Mouse (Mus musculus): ENCODE measurements around the gene Gpbp1l1.

The Gpbp1l1 gene

DNA sequence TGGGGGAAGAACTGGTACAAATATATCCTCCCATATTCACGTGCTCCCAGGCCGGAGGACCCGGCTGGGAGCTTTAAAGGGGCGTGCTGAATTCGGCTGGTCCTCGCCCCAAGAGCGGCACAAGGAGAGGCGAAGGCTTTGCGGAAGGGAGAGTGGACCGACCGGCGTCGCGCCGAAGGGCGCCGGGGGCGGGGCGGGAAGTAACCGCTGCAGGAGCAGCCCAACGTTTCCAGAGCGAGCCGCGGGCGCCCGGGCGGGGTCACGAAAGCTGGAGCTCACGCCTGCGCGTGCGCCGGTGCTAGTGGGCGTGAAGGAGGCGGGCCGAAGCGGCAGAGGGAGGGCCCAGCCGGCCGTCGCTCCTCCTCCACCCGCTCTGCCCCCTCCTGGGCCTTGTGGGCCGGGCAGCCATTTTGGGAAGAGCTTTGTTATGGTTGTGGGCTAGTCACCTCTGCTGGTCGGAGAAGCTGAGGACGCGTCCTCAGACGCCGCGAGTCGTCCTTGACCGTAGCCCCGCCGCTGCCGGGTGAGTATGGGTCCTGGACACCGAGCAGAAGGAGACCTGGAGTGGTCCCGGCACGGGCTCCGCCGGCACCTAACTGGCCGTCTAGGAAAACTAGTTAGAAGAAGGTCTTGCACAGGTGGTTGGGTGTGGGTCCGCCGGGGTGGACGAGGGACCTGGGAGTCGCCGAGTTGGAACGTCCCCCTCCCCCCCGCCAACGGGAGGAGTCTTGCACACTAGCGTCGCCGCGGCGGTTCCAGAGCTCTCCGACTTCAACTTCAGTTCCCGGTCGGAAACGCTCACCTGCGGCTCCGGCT lies at the start of gene Gpbp1l1:
Gpbp1l1 (plus strand) TSS at position 353 of the 816 bp plus-strand sequence.
- CTCF ChIA-PET, result interaction anchor here (0.6 to 1.4 kb wide), 7 partner anchors 10 to 1857 kb away, joined by 3 to 5 read pairs (median 4); partner anchors contain the start of genes Ccdc17 (in 1 of the 4) and Ipp (in 1 of the 4)
- POLR2A ChIA-PET, result interaction anchor here (0.5 to 3.3 kb wide), 119 partner anchors 8 to 720 kb away, joined by 3 to 49 read pairs (median 4); partner anchors contain the start of genes Ccdc17 (in 3 of the 4), Ipp (in 3 of the 4), Nsun4 (in 3 of the 4) and Pik3r3 (in 3 of the 4)

DNA sequence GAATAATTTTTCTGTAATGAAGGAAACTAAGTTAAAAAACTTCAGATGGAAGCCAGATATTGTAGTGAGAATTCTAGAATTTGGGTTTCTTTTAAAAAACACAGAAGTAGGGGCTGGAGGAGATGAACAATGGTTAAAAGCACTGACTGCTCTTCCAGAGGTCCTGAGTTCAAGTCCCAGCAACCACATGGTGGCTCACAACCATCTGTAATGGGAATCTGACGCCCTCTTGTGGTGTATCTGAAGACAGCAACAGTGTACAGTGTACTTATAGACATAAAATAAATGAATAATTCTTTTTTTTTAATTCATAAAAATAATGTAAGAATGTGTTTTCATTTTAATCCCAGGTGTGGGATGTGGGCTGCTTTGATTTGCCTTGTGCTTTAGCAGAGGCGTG lies 26.3 kb upstream of the Gpbp1l1 start:
- POLR2A ChIA-PET, result no interaction called here
- CTCF ChIA-PET, result no interaction called here

DNA sequence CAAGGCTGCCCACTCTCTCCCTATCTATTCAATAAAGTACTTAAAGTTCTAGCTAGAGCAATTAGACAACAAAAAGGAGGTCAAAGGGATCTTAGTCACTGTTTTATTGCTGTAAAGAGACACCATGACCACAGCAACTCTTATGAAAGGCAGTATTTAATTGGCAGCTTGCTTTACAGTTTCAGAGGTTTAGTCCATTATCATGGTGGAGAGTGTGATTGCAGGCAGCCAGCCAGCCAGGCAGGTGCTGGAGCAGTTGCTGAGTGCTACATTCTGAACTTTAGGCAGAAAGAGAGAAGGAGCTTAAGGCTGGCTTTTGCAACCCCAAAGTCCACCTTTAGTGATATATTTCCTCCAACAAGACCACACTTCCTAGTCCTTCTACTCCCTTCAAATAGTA lies 21.1 kb upstream of the Gpbp1l1 start:
- CTCF ChIA-PET, result interaction anchor here in 1 of 4 experiments (0.6 kb wide), 1 partner anchor 87 kb away, joined by 5 read pairs; no protein-coding TSS in a partner anchor
- POLR2A ChIA-PET, result interaction anchor here in 3 of 4 experiments (0.6 to 1.5 kb wide), 7 partner anchors 13 to 416 kb away, joined by 3 to 5 read pairs (median 4); partner anchors contain the start of gene Ipp (in 2 of the 3)

DNA sequence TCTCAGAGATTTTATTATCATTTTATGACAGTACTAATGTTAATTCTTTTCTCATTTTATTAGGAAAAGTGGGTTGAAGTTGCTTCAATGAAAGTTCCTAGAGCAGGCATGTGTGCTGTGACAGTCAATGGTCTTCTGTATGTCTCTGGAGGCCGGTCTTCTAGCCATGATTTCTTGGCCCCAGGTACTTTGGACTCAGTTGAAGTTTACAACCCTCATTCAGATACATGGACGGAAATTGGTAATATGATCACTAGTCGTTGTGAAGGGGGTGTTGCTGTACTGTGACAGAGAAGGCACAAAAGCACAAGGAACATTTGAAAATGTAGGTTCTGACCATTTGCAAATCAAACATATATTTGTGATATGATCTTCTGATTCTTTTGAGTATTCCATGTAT lies 19.7 kb upstream of the Gpbp1l1 start:
- POLR2A ChIA-PET, result interaction anchor here in 1 of 4 experiments (1.6 kb wide), 1 partner anchor 19 kb away, joined by 9 read pairs; the partner anchor contains the start of genes Gpbp1l1 and Tmem69
- CTCF ChIA-PET, result no interaction called here

DNA sequence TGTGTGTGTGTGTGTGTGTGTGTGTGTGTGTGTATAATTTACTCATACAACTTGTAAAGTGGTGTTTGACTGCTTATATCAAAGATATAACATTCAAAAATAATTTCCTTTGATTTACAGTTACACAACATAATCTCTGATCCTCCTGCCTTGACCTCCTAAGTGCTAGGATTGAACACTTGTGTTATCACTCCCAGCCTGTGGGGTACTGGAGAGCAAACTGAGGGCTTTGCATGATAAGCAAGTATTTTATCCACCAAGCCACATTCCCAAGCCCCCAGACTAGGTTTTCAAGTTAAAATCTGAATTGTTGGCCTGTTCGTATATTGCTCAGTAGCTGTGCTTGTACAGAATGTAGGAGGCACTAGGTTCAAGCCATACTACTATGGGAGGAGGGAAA lies 7.0 kb upstream of the Gpbp1l1 start:
- POLR2A ChIA-PET, result interaction anchor here in 2 of 4 experiments (0.7 to 1.6 kb wide), 3 partner anchors 11 to 290 kb away, joined by 4 to 6 read pairs (median 4); no protein-coding TSS in a partner anchor

DNA sequence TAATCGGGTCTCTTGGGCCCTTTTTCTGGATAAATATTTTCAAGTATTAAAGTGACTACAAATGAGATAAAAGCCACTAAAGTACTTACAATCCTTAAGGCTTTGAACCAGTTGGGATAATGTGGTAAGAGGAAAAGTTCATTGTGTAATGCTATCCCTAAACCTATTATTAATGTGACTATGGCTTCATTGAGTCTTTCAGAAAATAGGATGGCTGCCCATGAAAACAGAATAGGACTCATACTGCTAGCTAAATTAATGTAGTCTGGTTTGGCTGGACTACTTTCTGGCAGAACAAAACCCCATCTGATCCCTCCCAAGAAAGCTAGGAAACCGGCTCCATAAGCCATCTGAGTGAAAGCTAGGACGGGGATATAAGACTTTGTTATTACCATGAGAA lies 4.4 kb upstream of the Gpbp1l1 start:
- POLR2A ChIA-PET, result interaction anchor here in 2 of 4 experiments (0.6 to 1.6 kb wide), 7 partner anchors 14 to 332 kb away, joined by 3 to 5 read pairs (median 3); partner anchors contain the start of genes Ipp (in 2 of the 2) and Pik3r3 (in 1 of the 2)
- CTCF ChIA-PET, result no interaction called here

More for the DNA sequence above, 7.0 kb upstream of the Gpbp1l1 start:
- CTCF ChIA-PET, result no interaction called here

DNA sequence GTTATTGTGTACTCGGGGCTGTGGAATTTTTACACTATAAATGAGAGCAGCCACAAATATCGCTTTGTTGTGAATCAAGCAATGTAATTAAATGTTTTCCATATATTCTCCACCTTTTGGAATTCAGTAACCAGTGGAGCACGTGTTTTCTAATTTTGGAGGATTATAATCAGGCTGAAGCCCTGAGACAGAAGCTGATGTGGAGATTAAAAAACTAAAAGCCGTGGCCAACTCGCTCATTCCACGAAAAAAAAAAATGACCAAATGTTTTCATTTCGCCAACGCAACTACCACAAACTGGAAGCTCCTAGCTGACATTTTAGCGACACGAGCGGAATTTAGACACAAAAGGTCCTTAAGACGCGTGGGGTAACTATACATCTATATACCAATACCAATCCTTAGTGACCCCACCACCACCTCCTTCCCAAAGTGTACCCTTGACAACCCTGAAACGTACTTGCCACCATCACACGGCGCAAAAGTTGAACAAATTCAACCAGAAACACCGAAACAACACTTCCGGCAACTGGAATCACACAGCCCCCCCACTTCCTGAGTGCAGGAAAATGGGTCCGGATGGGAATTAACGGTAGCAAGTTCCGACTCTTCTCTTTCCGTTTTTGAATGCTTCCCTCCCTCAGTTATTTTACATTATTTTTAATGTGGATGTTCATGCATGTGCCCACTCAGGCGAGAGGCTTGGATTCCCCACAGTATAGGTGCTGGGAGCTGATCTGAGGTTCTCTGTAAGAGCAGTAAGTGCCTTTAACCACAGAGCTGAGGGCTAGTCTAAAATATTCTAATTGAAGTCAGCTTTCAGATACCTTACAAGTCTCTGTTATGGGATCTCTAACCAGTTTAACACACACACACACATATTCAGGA lies 1.8 kb upstream of the Gpbp1l1 start, which contains the start of gene Tmem69:
Tmem69 (minus strand) TSS at position 524 of the 888 bp plus-strand sequence.
- POLR2A ChIA-PET, result interaction anchor here (0.5 to 3.3 kb wide), 36 partner anchors 8 to 443 kb away, joined by 3 to 49 read pairs (median 7); partner anchors contain the start of genes Ipp (in 2 of the 4), Pik3r3 (in 2 of the 4), Prdx1 (in 2 of the 4) and Akr1a1 (in 1 of the 4)
- CTCF ChIA-PET, result no interaction called here

DNA sequence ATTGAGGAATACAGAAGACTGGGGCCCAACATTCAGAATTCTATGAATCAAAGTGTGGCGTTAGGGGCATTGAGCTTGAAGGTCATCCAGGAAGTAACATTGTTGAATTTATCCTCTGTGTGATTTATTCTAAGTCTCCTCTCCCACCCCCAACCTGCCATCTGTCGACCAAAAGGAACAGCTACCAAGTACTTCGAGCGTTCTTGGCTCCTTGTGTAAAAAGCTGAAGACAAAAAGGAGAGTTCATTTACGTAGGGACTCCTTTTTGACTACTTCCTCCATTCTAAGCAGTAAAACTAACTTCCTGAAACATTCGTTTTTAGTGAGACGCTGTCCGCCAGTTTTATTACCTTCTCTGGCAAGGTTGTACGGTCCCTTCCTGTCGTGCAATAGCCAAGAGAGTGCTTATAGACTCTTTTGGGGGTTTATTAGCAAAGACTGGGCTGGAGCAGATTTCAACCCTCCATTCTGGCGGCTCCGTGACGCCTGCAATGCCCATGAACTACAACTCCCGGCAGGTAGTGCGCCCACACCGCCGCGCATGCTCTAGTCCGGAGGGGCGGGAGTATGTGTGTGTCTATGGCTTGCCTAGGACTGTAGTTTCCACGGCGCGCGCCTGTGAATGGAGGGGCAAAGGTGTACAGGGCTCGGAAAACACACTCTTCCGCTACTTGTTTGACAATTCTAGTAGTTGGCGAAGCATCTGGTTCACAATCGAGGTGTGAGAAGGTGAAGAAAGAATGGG lies 725 bp upstream of the Gpbp1l1 start:
- CTCF ChIA-PET, result interaction anchor here (0.6 to 1.4 kb wide), 6 partner anchors 10 to 1856 kb away, joined by 3 to 5 read pairs (median 4); partner anchors contain the start of genes Ccdc17 (in 1 of the 4) and Ipp (in 1 of the 4)
- POLR2A ChIA-PET, result interaction anchor here (0.5 to 3.3 kb wide), 108 partner anchors 8 to 721 kb away, joined by 3 to 49 read pairs (median 5); partner anchors contain the start of genes Ccdc17 (in 3 of the 4), Ipp (in 3 of the 4), Pik3r3 (in 3 of the 4) and Pomgnt1 (in 3 of the 4)

DNA sequence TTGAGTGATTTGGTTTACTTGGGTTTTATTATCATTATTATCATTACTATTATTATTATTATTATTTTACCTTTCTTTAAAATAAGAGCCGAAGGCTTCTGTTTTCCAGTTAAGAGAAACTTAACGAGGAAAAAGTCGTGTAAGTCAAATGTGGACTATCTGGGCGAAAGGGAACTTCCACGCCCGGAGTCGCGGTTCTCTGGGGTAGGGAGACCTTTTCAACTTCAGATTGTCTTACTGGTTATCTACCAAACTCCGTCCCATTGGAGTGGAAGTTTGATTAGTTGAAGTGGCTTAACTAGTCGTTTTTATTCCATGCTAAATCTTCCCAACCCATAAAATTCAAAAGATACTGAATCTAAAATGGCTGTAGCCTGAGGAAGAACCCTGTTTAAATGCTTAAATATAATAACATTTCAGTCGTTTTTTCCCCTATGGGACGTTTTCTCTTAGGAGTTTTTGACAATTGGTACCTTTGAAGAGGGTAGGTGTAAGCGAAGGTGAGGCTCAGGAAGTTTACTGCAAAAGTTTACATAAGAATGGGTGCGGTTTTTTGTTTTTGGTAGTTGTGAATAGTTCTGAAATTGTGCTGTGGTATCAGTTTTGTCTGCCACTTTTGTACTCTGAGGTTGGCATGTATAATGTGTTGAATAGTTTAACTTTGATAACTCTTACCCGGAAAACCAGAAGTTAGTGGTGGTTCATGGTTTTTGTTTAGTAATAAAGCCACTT lies 859 bp downstream of the Gpbp1l1 start:
- POLR2A ChIA-PET, result interaction anchor here (0.5 to 3.3 kb wide), 85 partner anchors 9 to 624 kb away, joined by 3 to 49 read pairs (median 5); partner anchors contain the start of genes Ipp (in 3 of the 4), Prdx1 (in 3 of the 4), Akr1a1 (in 2 of the 4) and Ccdc17 (in 2 of the 4)
- CTCF ChIA-PET, result interaction anchor here in 2 of 4 experiments (0.7 to 1.4 kb wide), 3 partner anchors 9 to 19 kb away, joined by 3 to 4 read pairs (median 3); no protein-coding TSS in a partner anchor

DNA sequence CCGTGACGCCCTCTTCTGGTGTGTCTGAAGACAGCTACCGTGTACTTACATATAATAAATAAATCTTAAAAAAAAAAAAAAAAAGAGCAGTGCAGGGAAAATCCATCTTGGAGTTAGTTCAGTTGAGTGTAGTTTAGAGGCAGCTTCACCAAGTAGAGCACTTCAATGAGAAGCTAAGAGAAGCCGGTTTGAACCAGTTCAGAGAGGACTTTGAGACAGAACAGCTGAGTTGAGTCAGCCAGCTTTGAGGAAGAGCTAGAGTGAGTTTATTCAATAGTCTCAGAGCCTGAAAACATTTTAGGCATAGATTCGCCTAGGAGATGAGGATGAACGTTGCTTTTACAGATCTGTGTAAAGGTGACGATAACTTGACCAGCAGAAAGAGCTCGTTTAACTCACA lies 38.3 kb downstream of the Gpbp1l1 start:
- CTCF ChIA-PET, result interaction anchor here in 1 of 4 experiments (0.7 to 1.5 kb wide), 3 partner anchors 33 to 459 kb away, joined by 3 to 5 read pairs (median 3); partner anchors contain the start of gene Gpbp1l1
- POLR2A ChIA-PET, result interaction anchor here (0.5 to 20.5 kb wide), 28 partner anchors 7 to 515 kb away, joined by 3 to 849 read pairs (median 4); partner anchors contain the start of genes Gpbp1l1 (in 4 of the 4), Prdx1 (in 3 of the 4), Akr1a1 (in 1 of the 4) and Ccdc163 (in 1 of the 4)

DNA sequence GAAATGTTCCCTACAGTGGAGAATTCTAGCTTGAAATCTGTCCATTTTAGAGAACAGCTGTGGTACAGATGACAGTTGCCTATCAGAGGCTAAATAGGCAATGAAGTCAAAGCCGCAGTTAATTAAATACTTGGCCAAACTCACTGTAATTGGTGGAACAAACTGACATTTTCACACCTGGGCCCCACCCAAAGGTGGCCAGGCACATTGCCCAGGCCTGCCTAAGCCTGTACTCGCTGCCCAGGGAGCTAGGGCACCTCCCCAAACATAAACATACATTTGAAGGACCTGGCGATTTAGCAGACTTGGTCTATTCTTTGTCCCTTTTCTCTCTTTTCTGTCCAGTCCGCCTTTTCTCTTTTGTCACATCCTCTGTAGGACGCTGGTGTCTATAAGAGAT lies 38.9 kb downstream of the Gpbp1l1 start, which contains the start of gene Ccdc17:
Ccdc17 (plus strand) TSS at position 276 of the 400 bp plus-strand sequence.
- ChIA-PET CTCF (interaction anchor here in 2 of 4 experiments (0.6 to 1.5 kb wide), 4 partner anchors 39 to 1577 kb away, joined by 3 to 5 read pairs (median 3); partner anchors contain the start of gene Gpbp1l1 (in 1 of the 2)), POLR2A (interaction anchor here (0.5 to 20.5 kb wide), 28 partner anchors 9 to 514 kb away, joined by 3 to 849 read pairs (median 5); partner anchors contain the start of genes Gpbp1l1 (in 4 of the 4), Prdx1 (in 3 of the 4), Akr1a1 (in 1 of the 4) and Ccdc163 (in 1 of the 4))

DNA sequence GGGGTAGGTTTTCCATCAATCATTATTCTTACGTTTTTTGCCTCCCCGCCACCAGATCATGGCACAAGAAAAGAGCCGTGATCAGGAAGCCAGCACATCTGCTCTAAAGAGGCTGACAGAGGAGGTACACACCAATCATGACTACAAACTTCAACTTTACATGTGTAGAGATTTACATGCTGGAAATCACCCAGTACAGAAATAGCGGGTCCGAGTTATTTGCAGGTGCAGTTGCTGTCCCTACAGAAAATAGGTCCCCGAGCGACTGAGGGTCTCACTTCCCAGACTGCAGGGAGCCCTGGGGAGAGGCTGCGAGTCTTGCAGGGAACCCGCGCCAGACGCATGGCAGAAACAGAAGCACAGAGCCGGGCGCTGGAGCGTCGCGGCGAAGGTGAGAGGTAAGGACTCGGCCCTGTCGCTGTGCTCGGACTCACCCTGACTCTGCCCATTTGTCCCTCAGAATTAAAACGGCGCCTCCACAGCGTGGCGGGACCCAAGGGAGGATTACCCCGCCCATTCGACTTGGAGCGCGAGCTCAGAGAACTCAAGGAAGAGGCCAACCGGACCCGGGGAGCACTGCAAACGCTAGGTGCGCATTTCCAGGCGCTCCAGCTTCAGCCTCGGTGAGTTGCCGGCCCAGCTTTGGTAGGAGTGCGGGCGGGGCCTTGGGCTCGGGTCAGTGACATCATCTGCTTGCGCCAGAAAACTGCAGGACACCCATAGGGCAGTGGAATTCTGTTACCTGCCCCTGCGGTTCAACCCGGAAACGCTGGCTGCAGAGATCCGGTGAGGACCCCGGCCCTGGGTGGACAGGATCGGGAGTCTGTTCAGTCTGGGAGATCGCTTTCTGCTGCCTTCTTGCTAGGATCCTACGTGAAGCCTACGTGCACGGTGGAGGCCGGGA lies 39.8 kb downstream of the Gpbp1l1 start:
- ChIA-PET POLR2A (interaction anchor here (0.5 to 20.5 kb wide), 38 partner anchors 9 to 542 kb away, joined by 3 to 849 read pairs (median 4); partner anchors contain the start of genes Prdx1 (in 3 of the 4), Gpbp1l1 (in 2 of the 4), Nasp (in 2 of the 4) and Akr1a1 (in 1 of the 4)), CTCF (interaction anchor here in 3 of 4 experiments (0.5 to 0.9 kb wide), 5 partner anchors 26 to 89 kb away, joined by 3 to 4 read pairs (median 3); no protein-coding TSS in a partner anchor)

DNA sequence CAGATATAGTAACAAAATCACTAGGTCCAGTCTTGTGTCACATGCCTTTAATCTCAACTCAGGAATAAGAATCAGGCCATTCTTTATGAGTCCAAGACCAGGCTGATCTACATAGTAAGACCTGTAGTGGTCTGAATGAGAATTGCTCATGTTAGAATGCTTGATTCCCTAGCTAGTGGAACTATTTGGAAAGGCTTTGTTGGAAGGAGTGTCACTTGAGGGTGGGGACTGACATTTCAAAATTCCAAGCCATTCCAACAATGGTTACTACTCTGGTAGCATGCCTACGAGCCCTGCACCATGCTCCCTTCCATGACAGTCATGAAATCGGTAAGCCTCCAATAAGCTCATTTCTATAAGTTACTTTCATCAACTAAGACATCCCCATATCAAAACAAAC lies 55.2 kb downstream of the Gpbp1l1 start:
- POLR2A ChIA-PET, result interaction anchor here in 3 of 4 experiments (0.6 to 24.6 kb wide), 15 partner anchors 5 to 75 kb away, joined by 3 to 849 read pairs (median 4); partner anchors contain the start of genes Akr1a1 (in 1 of the 3), Ccdc17 (in 1 of the 3), Gpbp1l1 (in 1 of the 3) and Nasp (in 1 of the 3)

DNA sequence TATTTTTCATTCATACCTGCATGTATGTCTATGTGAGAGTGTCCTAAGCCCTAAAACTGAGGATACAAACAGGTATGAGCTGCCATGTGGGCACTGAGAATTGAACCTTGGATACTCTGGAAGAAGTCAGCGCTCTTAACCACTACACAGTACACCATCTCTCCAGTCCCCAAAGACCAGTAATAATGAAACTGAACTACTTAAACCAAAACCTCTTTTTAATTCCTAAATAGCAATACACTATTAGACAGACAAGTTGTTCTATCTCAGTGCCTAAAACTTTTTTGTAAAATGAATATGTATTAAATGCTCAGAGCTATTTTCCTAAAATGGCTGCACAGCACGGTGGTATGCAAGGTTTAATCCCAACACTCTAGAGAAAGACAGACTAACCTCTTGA lies 57.8 kb downstream of the Gpbp1l1 start:
- ChIA-PET POLR2A (interaction anchor here (1.0 to 27.0 kb wide), 13 partner anchors 9 to 71 kb away, joined by 3 to 849 read pairs (median 5); partner anchors contain the start of genes Akr1a1 (in 2 of the 4), Nasp (in 2 of the 4), Ccdc17 (in 1 of the 4) and Gpbp1l1 (in 1 of the 4)), CTCF (no interaction called here)

More for the DNA sequence above, 55.2 kb downstream of the Gpbp1l1 start:
- CTCF ChIA-PET, result interaction anchor here in 2 of 4 experiments (0.6 to 0.8 kb wide), 2 partner anchors 9 to 53 kb away, joined by 3 read pairs; no protein-coding TSS in a partner anchor

Data from embryonic stem cell, embryonic (primary cell).